Mouse (Mus musculus): ENCODE measurements at regions not wholly inside any gene's neighbourhood (a gene's known extent, or its start where the extent isn't known, plus 50 kb on each side); places are given as distances from the start of the nearest gene placed in this dataset.

- no peaks in the 10 kb centered on the region for H3K36me3 ChIP-seq (replicated peaks; ENCODE audit: low read length)
- no peaks in the 10 kb centered on the region for H3K4me1 ChIP-seq
- no peak for TF ChIP-seq GATA1 (IDR thresholded peaks at IDR 0.05; ENCODE audit: borderline replicate concordance, low read length)
- no peak for TF ChIP-seq FLI1 (IDR thresholded peaks at IDR 0.05; ENCODE audit: low read length)
- peaks cover 1% of the 10 kb centered on the region for H3K27me3 ChIP-seq (replicated peaks)
- no peak overlapping the region for H3K4me3 ChIP-seq (replicated peaks)
- peaks cover 7% of the 10 kb centered on the region for H3K9me3 ChIP-seq
Observed at GRCm38 (mm10) chr13:103653216-103653615, 121.2 kb downstream of the Srek1 start.

GRCm38 (mm10) chr13:103649383-103649782, 125.0 kb downstream of the Srek1 start:
- Histone ChIP-seq H3K4me1 (no peaks in the 10 kb centered on the region), H3K36me3 (replicated peaks; ENCODE audit: low read length) (no peaks in the 10 kb centered on the region), H3K27me3 (replicated peaks) (peaks cover 9% of the 10 kb centered on the region), H3K4me3 (replicated peaks) (no peak overlapping the region), H3K9me3 (no peaks in the 10 kb centered on the region)
- TF ChIP-seq GATA1 (IDR thresholded peaks at IDR 0.05; ENCODE audit: borderline replicate concordance, low read length): no peak
- TF ChIP-seq FLI1 (IDR thresholded peaks at IDR 0.05; ENCODE audit: low read length): no peak

GRCm38 (mm10) chr13:103648016-103648415, 126.4 kb downstream of the Srek1 start:
- TF ChIP-seq FLI1 (IDR thresholded peaks at IDR 0.05; ENCODE audit: low read length): no peak
- TF ChIP-seq GATA1 (IDR thresholded peaks at IDR 0.05; ENCODE audit: borderline replicate concordance, low read length): no peak
- Histone ChIP-seq H3K36me3 (replicated peaks; ENCODE audit: low read length) (no peaks in the 10 kb centered on the region), H3K4me1 (no peaks in the 10 kb centered on the region), H3K4me3 (replicated peaks) (no peak overlapping the region), H3K9me3 (no peaks in the 10 kb centered on the region), H3K27me3 (replicated peaks) (peaks cover 11% of the 10 kb centered on the region)

- Histone ChIP-seq H3K9me3 (no peaks in the 10 kb centered on the region), H3K4me1 (no peaks in the 10 kb centered on the region), H3K4me3 (replicated peaks) (no peak overlapping the region), H3K36me3 (replicated peaks; ENCODE audit: low read length) (no peaks in the 10 kb centered on the region), H3K27me3 (replicated peaks) (peaks cover 11% of the 10 kb centered on the region)
- TF ChIP-seq GATA1 (IDR thresholded peaks at IDR 0.05; ENCODE audit: borderline replicate concordance, low read length) (no peak), FLI1 (IDR thresholded peaks at IDR 0.05; ENCODE audit: low read length) (no peak)
Observed at GRCm38 (mm10) chr13:103646035-103646434, 128.4 kb downstream of the Srek1 start.

- H3K4me3 ChIP-seq (replicated peaks): no peak overlapping the region
- H3K9me3 ChIP-seq: no peaks in the 10 kb centered on the region
- H3K4me1 ChIP-seq: no peaks in the 10 kb centered on the region
- H3K27me3 ChIP-seq (replicated peaks): peaks cover 11% of the 10 kb centered on the region
- H3K36me3 ChIP-seq (replicated peaks; ENCODE audit: low read length): no peaks in the 10 kb centered on the region
- TF ChIP-seq FLI1 (IDR thresholded peaks at IDR 0.05; ENCODE audit: low read length): no peak
- TF ChIP-seq GATA1 (IDR thresholded peaks at IDR 0.05; ENCODE audit: borderline replicate concordance, low read length): no peak
Observed at GRCm38 (mm10) chr13:103643993-103644722, 130.2 kb downstream of the Srek1 start.

- no peaks in the 10 kb centered on the region for H3K9me3 ChIP-seq
- no peaks in the 10 kb centered on the region for H3K4me1 ChIP-seq
- no peak for TF ChIP-seq GATA1 (IDR thresholded peaks at IDR 0.05; ENCODE audit: borderline replicate concordance, low read length)
- TF ChIP-seq FLI1 (IDR thresholded peaks at IDR 0.05; ENCODE audit: low read length): no peak
Observed at GRCm38 (mm10) chr13:103643486-103643885, 130.9 kb downstream of the Srek1 start.

GRCm38 (mm10) chr13:103642542-103643375, 131.6 kb downstream of the Srek1 start:
- Histone ChIP-seq H3K27me3 (replicated peaks) (peaks cover 15% of the 10 kb centered on the region), H3K9me3 (no peaks in the 10 kb centered on the region), H3K36me3 (replicated peaks; ENCODE audit: low read length) (no peaks in the 10 kb centered on the region), H3K4me3 (replicated peaks) (no peak overlapping the region), H3K4me1 (no peaks in the 10 kb centered on the region)
- TF ChIP-seq FLI1 (IDR thresholded peaks at IDR 0.05; ENCODE audit: low read length) (no peak), GATA1 (IDR thresholded peaks at IDR 0.05; ENCODE audit: borderline replicate concordance, low read length) (no peak)

More at GRCm38 (mm10) chr13:103643486-103643885, 130.9 kb downstream of the Srek1 start:
- Histone ChIP-seq H3K4me3 (replicated peaks) (no peak overlapping the region), H3K36me3 (replicated peaks; ENCODE audit: low read length) (no peaks in the 10 kb centered on the region), H3K27me3 (replicated peaks) (peaks cover 11% of the 10 kb centered on the region)

- Histone ChIP-seq H3K36me3 (replicated peaks; ENCODE audit: low read length) (no peaks in the 10 kb centered on the region), H3K27me3 (replicated peaks) (peaks cover 4% of the 10 kb centered on the region), H3K4me3 (replicated peaks) (no peak overlapping the region), H3K4me1 (no peaks in the 10 kb centered on the region), H3K9me3 (no peaks in the 10 kb centered on the region)
- TF ChIP-seq FLI1 (IDR thresholded peaks at IDR 0.05; ENCODE audit: low read length) (no peak), GATA1 (IDR thresholded peaks at IDR 0.05; ENCODE audit: borderline replicate concordance, low read length) (no peak)
Observed at GRCm38 (mm10) chr13:103638038-103638437, 136.4 kb downstream of the Srek1 start.

- TF ChIP-seq FLI1 (IDR thresholded peaks at IDR 0.05; ENCODE audit: low read length) (no peak), GATA1 (IDR thresholded peaks at IDR 0.05; ENCODE audit: borderline replicate concordance, low read length) (no peak)
- Histone ChIP-seq H3K4me3 (replicated peaks) (no peak overlapping the region), H3K27me3 (replicated peaks) (peaks cover 4% of the 10 kb centered on the region), H3K36me3 (replicated peaks; ENCODE audit: low read length) (no peaks in the 10 kb centered on the region), H3K4me1 (no peaks in the 10 kb centered on the region), H3K9me3 (peaks cover under 1% of the 10 kb centered on the region; the same call in 1 of the 2 replicates)
Observed at GRCm38 (mm10) chr13:103637414-103637813, 137.0 kb downstream of the Srek1 start.

- Histone ChIP-seq H3K9me3 (peaks cover 7% of the 10 kb centered on the region; the same call in 1 of the 2 replicates), H3K4me1 (no peaks in the 10 kb centered on the region), H3K36me3 (replicated peaks; ENCODE audit: low read length) (no peaks in the 10 kb centered on the region), H3K4me3 (replicated peaks) (no peak overlapping the region), H3K27me3 (replicated peaks) (peaks cover 4% of the 10 kb centered on the region)
- TF ChIP-seq FLI1 (IDR thresholded peaks at IDR 0.05; ENCODE audit: low read length) (no peak), GATA1 (IDR thresholded peaks at IDR 0.05; ENCODE audit: borderline replicate concordance, low read length) (no peak)
Observed at GRCm38 (mm10) chr13:103636595-103636994, 137.8 kb downstream of the Srek1 start.

Measured in megakaryocyte, embryonic 14.5 days (primary cell).